Mouse (Mus musculus): Measurements from ENCODE around the gene Aif1. TPM values are rescaled to one million over a fixed set of nuclear protein-coding genes. Genes with fewer than 3 reads are reported as not detected.
A peak's percentile ranks its signal among the peaks of the same experiment; 100 is the strongest.

Gene Aif1
- polyA plus RNA-seq, 1 experiment from 2014 or later, result 7.7 TPM

DNA sequence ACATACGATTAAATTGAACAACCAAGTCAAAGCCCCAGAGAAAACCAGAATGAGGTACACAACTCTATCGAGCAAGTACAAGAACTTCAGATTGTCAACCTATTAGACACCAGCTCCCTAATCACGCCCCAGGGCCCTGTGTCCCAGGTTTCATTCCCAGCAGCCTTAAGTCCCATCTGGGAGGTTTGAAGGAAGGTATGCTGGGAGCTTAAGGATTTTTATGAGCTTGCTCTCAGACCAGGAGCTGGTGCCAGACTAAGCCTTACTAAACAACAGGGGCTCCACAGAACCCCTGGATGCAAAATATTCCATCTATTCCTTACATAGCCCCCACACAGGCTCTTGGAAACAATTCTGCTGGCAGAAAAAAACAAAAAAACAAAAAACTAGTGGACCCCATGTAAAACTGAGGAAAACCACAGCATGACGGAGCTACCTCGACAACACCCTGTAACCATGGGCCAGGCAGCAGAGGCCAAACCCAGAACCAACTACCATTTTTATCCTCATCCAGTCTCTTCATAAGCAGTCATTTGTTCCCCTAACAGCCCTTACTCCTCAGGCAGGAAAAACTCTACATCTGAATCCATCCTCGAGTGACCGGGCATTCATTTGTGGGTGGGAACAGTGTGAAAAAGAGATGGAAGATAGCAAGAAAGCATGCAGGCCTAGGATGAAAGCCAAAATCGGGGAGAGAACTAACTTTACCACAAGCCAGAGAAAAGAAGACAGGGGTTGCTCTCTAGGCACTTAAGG lies 12.4 kb downstream of the Aif1 start:
- Histone ChIP-seq H3K4me3 (peak overlapping the region; percentile 99), H3K36me3 (peaks cover 37% of the 10 kb centered on the region), H3K27ac (replicated peaks) (peak overlapping the region; percentile 97), H3K9me3 (no peaks in the 10 kb centered on the region), H3K4me2 (replicated peaks) (peak overlapping the region; percentile 77), H3K27me3 (no peaks in the 10 kb centered on the region), H3K9ac (replicated peaks) (peak overlapping the region; percentile 100), H3K4me1 (peaks cover 29% of the 10 kb centered on the region)
- no peak for ATAC-seq (ENCODE audit: low FRiP score, low read depth)
- WGBS, result 15% methylated on average over 8 of the region's 8 CpGs

DNA sequence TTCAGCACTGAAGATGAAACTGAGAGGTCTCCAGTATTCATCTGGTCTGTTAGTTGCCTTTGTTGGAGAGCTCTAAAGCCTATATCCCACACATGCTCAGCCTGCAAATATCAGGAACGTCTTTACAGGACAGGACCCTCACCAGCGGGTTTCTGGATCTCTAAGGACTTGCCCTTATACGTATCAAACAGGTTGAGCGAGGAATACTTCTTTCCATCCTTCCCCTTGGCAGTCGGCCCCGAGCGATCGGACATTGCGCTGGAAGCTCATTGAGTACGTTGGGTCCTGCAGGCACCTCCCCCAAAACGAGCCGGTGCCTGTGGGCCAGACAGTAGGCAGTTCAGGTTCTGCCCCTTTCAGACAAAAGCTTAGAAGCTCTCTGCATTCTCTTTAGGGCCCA lies 13.1 kb downstream of the Aif1 start:
- Histone ChIP-seq H3K27ac (replicated peaks) (peak overlapping the region; percentile 16; the same call in 1 of the 2 replicates), H3K9me3 (no peaks in the 10 kb centered on the region), H3K27me3 (no peaks in the 10 kb centered on the region), H3K4me3 (peak overlapping the region; percentile 99), H3K36me3 (peaks cover 45% of the 10 kb centered on the region), H3K4me1 (peaks cover 29% of the 10 kb centered on the region), H3K4me2 (replicated peaks) (peak overlapping the region; percentile 77), H3K9ac (replicated peaks) (peak overlapping the region; percentile 100)
- ATAC-seq (ENCODE audit: low FRiP score, low read depth), result no peak
- WGBS, result 57% methylated on average over 12 of the region's 12 CpGs

DNA sequence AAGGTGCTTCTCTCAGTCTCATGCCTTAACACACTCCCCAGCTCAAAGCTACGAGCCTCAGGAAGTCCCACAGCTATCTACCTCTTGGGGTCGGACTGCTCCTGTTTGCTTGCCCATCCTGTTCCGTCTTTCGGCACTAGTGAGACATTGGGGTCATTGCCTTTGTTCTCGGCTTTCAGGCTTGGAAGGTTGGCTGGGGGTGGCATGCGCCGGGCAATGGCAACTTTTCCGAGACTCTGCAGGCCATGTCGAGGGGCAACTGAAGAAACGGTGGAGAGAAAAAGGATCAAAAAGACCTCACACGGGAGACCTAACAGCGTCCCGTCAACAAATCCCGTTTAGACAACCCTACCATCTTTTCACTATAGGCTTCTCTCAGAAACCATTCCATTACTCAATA lies 13.7 kb downstream of the Aif1 start:
- H3K36me3 ChIP-seq, result peaks cover 51% of the 10 kb centered on the region
- H3K4me3 ChIP-seq, result peak overlapping the region; percentile 99
- 79% methylated on average over 14 of the region's 14 CpGs for WGBS
- H3K4me1 ChIP-seq, result peaks cover 29% of the 10 kb centered on the region
- H3K4me2 ChIP-seq (replicated peaks), result peak overlapping the region; percentile 77
- no peak for ATAC-seq (ENCODE audit: low FRiP score, low read depth)
- no peaks in the 10 kb centered on the region for H3K9me3 ChIP-seq
- H3K27ac ChIP-seq (replicated peaks), result no peak overlapping the region
- no peaks in the 10 kb centered on the region for H3K27me3 ChIP-seq
- peak overlapping the region; percentile 100 for H3K9ac ChIP-seq (replicated peaks)

DNA sequence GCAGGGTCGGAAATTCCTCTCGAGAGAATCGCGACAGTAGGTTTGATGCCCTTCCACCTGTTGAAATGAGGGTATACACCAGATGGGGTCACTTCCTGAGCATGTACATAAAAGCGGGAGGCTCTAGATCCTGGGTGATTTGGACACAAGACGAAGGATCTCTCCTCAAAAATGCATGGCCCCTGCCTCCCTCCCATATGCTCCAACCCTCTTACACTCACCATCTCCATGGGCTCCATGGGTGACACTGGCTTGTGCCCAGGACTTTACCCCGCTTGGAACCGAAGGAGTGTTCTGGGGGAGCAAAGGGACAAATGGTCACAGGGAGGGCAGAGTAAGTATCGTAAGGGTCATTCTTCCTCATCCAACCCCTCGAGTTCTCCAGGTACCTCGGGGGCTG lies 14.4 kb downstream of the Aif1 start:
- H3K9ac ChIP-seq (replicated peaks), result no peak overlapping the region
- 89% methylated on average over 11 of the region's 11 CpGs for WGBS
- no peaks in the 10 kb centered on the region for H3K9me3 ChIP-seq
- H3K4me3 ChIP-seq, result peak overlapping the region; percentile 99; the same call in 1 of the 2 replicates
- peaks cover 26% of the 10 kb centered on the region for H3K4me1 ChIP-seq
- ATAC-seq (ENCODE audit: low FRiP score, low read depth), result no peak
- H3K27me3 ChIP-seq, result no peaks in the 10 kb centered on the region
- H3K36me3 ChIP-seq, result peaks cover 58% of the 10 kb centered on the region
- H3K4me2 ChIP-seq (replicated peaks), result no peak overlapping the region
- H3K27ac ChIP-seq (replicated peaks), result no peak overlapping the region

DNA sequence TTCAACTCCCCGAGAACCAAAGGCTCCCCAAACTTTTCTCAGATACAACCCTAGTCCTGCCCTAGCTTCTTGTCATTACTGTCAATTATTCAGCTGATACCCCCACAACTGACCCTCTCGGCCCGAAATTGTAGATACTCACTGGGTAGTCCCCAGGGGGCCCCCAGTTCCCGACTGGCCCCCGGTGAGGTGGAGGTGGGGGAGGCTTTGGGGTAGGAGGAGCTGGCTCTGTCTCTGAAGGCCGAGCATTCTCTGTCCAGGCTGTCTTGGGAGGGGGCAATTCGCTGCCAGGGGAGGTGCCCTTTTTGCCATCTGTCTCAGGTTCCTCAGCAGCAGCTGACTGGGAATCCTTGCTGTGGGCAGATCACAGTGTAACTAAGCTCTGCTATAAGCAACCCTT lies 16.2 kb downstream of the Aif1 start:
- Histone ChIP-seq H3K27me3 (no peaks in the 10 kb centered on the region), H3K4me1 (peaks cover 18% of the 10 kb centered on the region), H3K4me3 (no peak overlapping the region), H3K36me3 (peaks cover 76% of the 10 kb centered on the region), H3K4me2 (replicated peaks) (no peak overlapping the region), H3K27ac (replicated peaks) (no peak overlapping the region), H3K9ac (replicated peaks) (no peak overlapping the region), H3K9me3 (no peaks in the 10 kb centered on the region)
- no peak for ATAC-seq (ENCODE audit: low FRiP score, low read depth)
- WGBS, result 91% methylated on average over 7 of the region's 7 CpGs

DNA sequence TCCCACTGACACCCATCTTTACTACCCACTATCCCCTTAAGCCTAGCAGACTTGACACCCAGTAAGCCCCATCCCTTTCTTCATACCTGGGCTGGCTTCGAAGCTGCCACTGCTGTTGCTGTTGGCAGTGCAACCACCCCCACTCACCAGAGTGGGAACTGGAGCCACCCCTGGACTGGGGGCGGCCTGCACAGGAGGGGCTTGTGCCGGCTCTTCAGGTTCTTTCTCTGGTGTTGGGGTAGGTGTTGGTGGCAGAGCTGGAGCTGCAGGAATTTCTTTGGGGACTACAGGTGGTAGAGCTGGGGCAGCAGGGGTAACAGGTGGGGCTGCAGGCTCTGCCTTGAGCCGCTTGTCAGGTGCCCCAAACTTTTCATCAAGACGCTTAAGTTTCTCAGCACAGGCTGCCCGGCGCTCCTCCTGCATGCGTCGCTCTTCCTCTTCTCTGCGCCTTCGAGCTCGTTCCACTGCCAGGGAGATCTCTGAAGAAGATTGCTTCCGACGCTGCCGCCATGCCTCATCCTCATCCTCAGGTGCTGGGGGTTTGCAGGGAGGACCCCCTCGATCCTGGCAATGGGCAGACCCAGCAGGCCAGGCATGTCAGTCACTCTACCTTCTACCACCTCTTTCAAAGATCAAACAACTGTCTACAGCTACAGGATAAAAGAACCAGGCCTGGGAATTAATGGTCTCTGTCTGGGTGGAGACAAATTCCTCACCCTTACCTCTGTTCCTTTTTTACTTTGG lies 16.8 kb downstream of the Aif1 start:
- no peak overlapping the region for H3K4me3 ChIP-seq
- H3K36me3 ChIP-seq, result peaks cover 82% of the 10 kb centered on the region
- no peak overlapping the region for H3K9ac ChIP-seq (replicated peaks)
- H3K4me1 ChIP-seq, result peaks cover 18% of the 10 kb centered on the region
- H3K9me3 ChIP-seq, result no peaks in the 10 kb centered on the region
- no peak overlapping the region for H3K27ac ChIP-seq (replicated peaks)
- H3K27me3 ChIP-seq, result no peaks in the 10 kb centered on the region
- WGBS, result 92% methylated on average over 16 of the region's 16 CpGs
- no peak for ATAC-seq (ENCODE audit: low FRiP score, low read depth)
- no peak overlapping the region for H3K4me2 ChIP-seq (replicated peaks)

DNA sequence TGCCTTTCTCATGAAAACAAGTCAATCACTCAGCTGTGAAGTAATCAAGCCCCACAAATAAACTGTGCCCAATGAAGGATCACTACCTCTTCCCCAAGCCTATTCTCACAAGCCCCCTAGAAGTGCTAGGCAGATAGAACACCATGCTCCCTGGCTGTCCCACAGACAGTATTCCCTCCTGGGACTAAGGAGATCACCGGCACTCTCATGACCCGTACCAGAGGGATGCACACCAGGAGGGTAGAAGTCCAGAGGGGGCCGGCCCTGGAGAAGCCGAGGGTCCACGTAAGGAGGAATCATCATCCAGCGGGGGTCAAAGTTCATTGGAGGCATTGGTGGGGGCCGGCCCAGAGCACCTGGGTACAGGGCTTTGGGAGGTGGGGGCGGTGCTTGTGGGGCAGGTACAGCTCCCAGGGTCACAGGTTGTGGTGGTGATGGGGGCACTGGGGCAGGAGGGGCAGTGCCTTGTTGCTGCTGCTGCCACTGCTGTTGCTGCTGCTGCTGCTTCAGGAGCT lies 18.1 kb downstream of the Aif1 start:
- H3K36me3 ChIP-seq, result peaks cover 95% of the 10 kb centered on the region
- no peak overlapping the region for H3K4me3 ChIP-seq
- H3K27ac ChIP-seq (replicated peaks), result no peak overlapping the region
- ATAC-seq (ENCODE audit: low FRiP score, low read depth), result no peak
- WGBS, result 91% methylated on average over 8 of the region's 8 CpGs
- H3K9me3 ChIP-seq, result no peaks in the 10 kb centered on the region
- no peak overlapping the region for H3K4me2 ChIP-seq (replicated peaks)
- peaks cover 11% of the 10 kb centered on the region for H3K4me1 ChIP-seq
- no peak overlapping the region for H3K9ac ChIP-seq (replicated peaks)
- H3K27me3 ChIP-seq, result no peaks in the 10 kb centered on the region

DNA sequence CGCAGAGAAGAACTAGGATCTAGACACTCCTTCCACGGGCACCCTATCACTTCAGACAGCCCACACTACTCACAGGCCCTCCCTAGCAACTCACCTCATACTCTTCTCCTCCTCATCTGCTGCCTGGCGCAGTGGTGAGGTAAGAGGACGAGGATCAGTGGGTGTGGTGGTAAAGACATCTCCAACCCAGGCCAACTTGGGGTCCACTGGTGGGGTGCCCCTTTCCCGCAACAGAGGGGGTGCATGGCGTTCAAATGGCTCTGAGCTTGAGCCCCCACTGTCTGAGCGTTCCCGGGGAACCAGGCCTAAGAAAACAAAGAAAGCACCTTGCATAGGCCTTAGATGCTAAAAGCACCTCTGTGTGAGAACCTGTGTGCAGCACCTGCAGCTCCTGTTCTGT lies 18.6 kb downstream of the Aif1 start:
- 95% methylated on average over 8 of the region's 8 CpGs for WGBS
- Histone ChIP-seq H3K4me2 (replicated peaks) (no peak overlapping the region), H3K4me1 (peaks cover 6% of the 10 kb centered on the region), H3K27me3 (no peaks in the 10 kb centered on the region), H3K4me3 (no peak overlapping the region), H3K27ac (replicated peaks) (no peak overlapping the region), H3K9ac (replicated peaks) (no peak overlapping the region), H3K9me3 (no peaks in the 10 kb centered on the region), H3K36me3 (peaks cover 100% of the 10 kb centered on the region)
- no peak for ATAC-seq (ENCODE audit: low FRiP score, low read depth)

DNA sequence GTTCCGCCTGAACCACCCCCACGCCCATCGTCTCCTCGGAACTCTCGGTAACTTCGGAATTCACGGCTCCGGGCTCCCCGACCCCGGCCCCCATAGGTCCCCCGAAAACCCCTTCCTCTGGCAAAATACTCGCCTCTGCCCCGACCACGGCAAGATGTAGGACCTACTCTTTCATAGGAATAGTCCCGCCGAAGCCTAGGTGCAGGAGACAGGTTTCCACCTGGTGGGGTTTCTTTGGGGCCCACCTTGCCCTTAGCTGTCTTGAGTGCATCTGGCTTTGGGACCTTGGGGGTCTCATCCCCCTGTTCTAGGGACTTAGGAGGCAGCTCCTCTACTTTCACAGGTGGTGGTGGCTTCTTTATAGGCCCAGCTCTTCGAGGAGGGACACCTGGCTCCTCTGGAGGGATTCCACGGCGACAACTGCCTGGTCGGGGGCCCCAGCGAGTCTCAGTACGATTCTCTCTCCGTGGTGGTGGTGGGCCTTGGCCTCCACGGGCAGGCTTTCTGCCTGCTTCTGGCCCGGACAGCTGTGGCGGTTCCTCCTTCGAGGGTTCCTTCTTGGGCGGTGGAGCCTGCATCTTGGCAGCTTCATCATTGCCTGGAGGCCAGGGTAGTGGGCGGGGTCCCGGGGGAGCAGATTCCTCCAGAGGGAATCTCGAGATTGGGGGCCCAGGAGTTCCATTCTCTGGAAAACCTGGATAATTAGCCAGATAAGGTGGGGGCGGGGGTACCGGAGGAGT lies 19.2 kb downstream of the Aif1 start:
- Histone ChIP-seq H3K9ac (replicated peaks) (no peak overlapping the region), H3K27ac (replicated peaks) (no peak overlapping the region), H3K9me3 (no peaks in the 10 kb centered on the region), H3K36me3 (peaks cover 100% of the 10 kb centered on the region), H3K4me1 (peaks cover under 1% of the 10 kb centered on the region; the same call in 1 of the 2 replicates), H3K27me3 (no peaks in the 10 kb centered on the region), H3K4me2 (replicated peaks) (no peak overlapping the region), H3K4me3 (no peak overlapping the region)
- WGBS, result 93% methylated on average over 33 of the region's 33 CpGs
- ATAC-seq (ENCODE audit: low FRiP score, low read depth), result no peak

DNA sequence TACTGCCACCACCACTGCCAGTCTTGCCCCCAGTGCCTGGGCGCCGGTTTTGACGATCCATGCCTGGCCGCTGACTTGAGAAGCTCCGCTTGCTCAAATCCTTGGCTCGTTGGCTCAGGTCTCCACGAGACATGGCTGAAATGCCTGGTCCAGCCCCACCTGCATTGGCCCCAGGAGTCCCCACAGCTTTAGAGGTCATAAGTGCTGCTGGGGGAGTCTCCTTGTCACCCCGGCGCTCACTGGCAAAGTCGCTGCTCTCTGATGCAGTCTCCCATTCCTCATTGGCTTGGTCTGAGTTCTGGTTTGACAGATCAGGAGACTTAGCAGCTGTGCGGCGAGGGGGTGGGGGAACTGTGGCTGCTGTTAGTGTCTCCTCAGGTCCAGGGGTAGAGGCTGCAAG lies 20.4 kb downstream of the Aif1 start:
- peak overlapping the region; percentile 34; the same call in 1 of the 2 replicates for H3K9ac ChIP-seq (replicated peaks)
- H3K4me3 ChIP-seq, result no peak overlapping the region
- no peak overlapping the region for H3K27ac ChIP-seq (replicated peaks)
- peaks cover 98% of the 10 kb centered on the region for H3K36me3 ChIP-seq
- H3K27me3 ChIP-seq, result no peaks in the 10 kb centered on the region
- WGBS, result 93% methylated on average over 12 of the region's 12 CpGs
- H3K4me1 ChIP-seq, result no peaks in the 10 kb centered on the region; the same call in 1 of the 2 replicates
- H3K4me2 ChIP-seq (replicated peaks), result no peak overlapping the region
- no peaks in the 10 kb centered on the region for H3K9me3 ChIP-seq
- no peak for ATAC-seq (ENCODE audit: low FRiP score, low read depth)

DNA sequence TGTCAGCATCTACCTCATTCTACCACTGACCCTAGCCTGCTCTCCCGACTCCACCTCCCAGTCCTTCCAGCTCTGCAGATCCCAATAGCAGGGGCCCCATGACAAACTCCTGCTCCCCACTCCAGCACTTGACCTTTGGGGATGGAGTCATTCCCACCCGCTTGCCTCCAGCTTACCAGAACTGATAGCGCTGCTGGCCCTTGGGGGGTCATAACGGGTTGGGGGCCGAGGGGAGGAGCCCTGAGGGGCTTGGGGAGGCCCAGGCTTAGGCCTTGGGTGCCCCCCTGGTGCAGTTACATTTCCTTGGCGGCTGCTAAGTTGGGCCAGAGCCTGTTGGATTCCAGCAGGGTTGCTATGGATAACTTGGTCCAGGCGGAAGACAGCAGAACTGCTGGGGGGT lies 21.3 kb downstream of the Aif1 start:
- H3K27me3 ChIP-seq, result no peaks in the 10 kb centered on the region
- no peak overlapping the region for H3K4me3 ChIP-seq
- WGBS, result 81% methylated on average over 7 of the region's 7 CpGs
- no peak overlapping the region for H3K4me2 ChIP-seq (replicated peaks)
- H3K9me3 ChIP-seq, result no peaks in the 10 kb centered on the region
- no peak overlapping the region for H3K9ac ChIP-seq (replicated peaks)
- no peak for ATAC-seq (ENCODE audit: low FRiP score, low read depth)
- H3K36me3 ChIP-seq, result peaks cover 98% of the 10 kb centered on the region
- no peak overlapping the region for H3K27ac ChIP-seq (replicated peaks)
- H3K4me1 ChIP-seq, result no peaks in the 10 kb centered on the region; the same call in 1 of the 2 replicates

DNA sequence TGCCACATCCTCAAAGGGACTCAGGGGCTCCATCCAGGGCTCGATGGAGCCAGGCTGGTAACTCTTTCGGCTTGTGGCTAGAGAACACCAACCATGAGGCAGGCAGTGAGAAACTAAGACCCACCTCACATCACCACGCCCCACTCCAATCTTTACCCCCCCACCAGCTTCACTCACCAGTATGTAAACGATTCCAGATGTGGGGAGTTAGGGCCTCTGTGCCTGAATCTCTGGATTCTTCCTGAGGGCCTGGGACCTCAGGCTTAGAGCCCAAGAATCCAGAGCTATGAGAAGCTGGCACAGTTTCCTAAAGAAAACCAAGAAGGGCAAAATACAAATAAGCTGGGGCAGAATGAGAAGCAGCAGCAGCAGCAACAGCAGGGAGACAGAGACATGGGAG lies 21.9 kb downstream of the Aif1 start:
- no peak for ATAC-seq (ENCODE audit: low FRiP score, low read depth)
- no peaks in the 10 kb centered on the region; the same call in 1 of the 2 replicates for H3K4me1 ChIP-seq
- H3K9me3 ChIP-seq, result no peaks in the 10 kb centered on the region
- no peaks in the 10 kb centered on the region for H3K27me3 ChIP-seq
- no peak overlapping the region for H3K4me3 ChIP-seq
- H3K4me2 ChIP-seq (replicated peaks), result no peak overlapping the region
- H3K9ac ChIP-seq (replicated peaks), result no peak overlapping the region
- 81% methylated on average over 4 of the region's 4 CpGs for WGBS
- H3K36me3 ChIP-seq, result peaks cover 98% of the 10 kb centered on the region
- no peak overlapping the region for H3K27ac ChIP-seq (replicated peaks)
